Comparison of ENCODE assay signal across 20 mouse cellular contexts in the genomic region with DNA sequence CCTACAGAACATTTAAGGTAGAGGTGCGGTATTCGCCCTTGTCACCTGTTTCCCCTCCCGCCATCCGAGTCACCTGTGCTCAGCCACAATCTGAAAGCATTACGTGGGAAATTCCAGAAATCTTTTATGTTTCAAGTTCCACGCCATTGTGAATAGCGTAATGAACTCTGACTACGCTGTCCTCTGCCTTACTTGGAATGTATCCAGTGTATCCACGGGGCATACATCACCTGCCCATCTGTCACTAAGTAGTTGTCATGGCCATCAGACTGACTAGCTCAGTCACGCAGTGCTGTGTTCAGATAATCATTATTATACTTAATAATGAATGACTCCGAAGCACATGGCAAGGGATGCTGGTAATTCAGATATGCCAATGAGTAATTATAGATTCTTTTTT. TPM values are rescaled to one million over a fixed set of nuclear protein-coding genes. Genes with fewer than 3 reads are reported as not detected.
DNase-seq lines count a peak whose midpoint lies in the region; ATAC-seq and TF ChIP-seq lines count a peak whose summit lies in the region.
"Had no signal": no experiment of that assay in that cellular context is flagged by ENCODE, and none has a peak within 500 bp of the region (broad histone marks: within the 10 kb centered on the region; RNA-seq: fewer than 3 reads in every experiment).

No protein-coding gene starts in this region.

- no peak overlapping the region for H3K4me3 ChIP-seq in cerebellum, adult 2 months (replicated peaks; ENCODE audit: insufficient read depth, low read depth, low read length)
- H3K4me3 ChIP-seq in hindbrain, embryonic 16.5 days (ENCODE audit: low read length), result no peak overlapping the region
- no peak overlapping the region for H3K4me3 ChIP-seq in hindbrain, embryonic 14.5 days (replicated peaks; ENCODE audit: low read length)
- no peak overlapping the region for H3K4me3 ChIP-seq in neural tube, embryonic 14.5 days (ENCODE audit: low read depth, low read length)
- H3K4me3 ChIP-seq: embryonic facial prominence, embryonic 13.5 days; forebrain, embryonic 13.5 days; gastrocnemius, adult 2 months; heart, embryonic 10.5 days; heart, embryonic 15.5 days; kidney, embryonic 15.5 days had no signal

- H3K9me3 ChIP-seq in hindbrain, embryonic 16.5 days (ENCODE audit: control insufficient read depth, low read length), result no peaks in the 10 kb centered on the region
- H3K9me3 ChIP-seq in hindbrain, embryonic 14.5 days (ENCODE audit: control insufficient read depth, low read length), result no peaks in the 10 kb centered on the region
- no peaks in the 10 kb centered on the region for H3K9me3 ChIP-seq in neural tube, embryonic 14.5 days (ENCODE audit: control insufficient read depth, low read length)
- H3K9me3 ChIP-seq: embryonic facial prominence, embryonic 13.5 days; forebrain, embryonic 13.5 days; heart, embryonic 10.5 days; heart, embryonic 15.5 days; kidney, embryonic 15.5 days had no signal

- DNase-seq in cerebellum, adult 2 months, result peak; percentile 41 to 58
- DNase-seq in cerebellum, adult 9-11 months, result no peak
- peak; percentile 48 to 58 for DNase-seq in cerebellum, postnatal 25 days
- no peak for DNase-seq in cerebellum, adult 8-10 months
- no peak for DNase-seq in hindbrain, embryonic 14.5 days (ENCODE audit: low spot score)
- no peak for DNase-seq in neural tube, embryonic 10.5 days (ENCODE audit: extremely low spot score, low spot score)
- DNase-seq: adrenal gland, postnatal 10 days; gastrocnemius, adult 2 months; gastrocnemius, postnatal 36 days; heart, adult 18-20 months; heart, postnatal 14 days; kidney, adult 2 months had no signal

- no peak for TF ChIP-seq CTCF in cerebellum, adult 2 months (IDR thresholded peaks at IDR 0.05; ENCODE audit: borderline replicate concordance, insufficient read depth, low read depth, low read length)

- H3K27me3 ChIP-seq in cerebellum, adult 2 months (ENCODE audit: control insufficient read depth, insufficient read depth, low read length), result no peaks in the 10 kb centered on the region
- H3K27me3 ChIP-seq in hindbrain, embryonic 16.5 days (replicated peaks; ENCODE audit: control insufficient read depth, insufficient read depth, low read length), result no peaks in the 10 kb centered on the region
- no peaks in the 10 kb centered on the region for H3K27me3 ChIP-seq in hindbrain, embryonic 14.5 days (ENCODE audit: control insufficient read depth, insufficient read depth, low read length)
- H3K27me3 ChIP-seq in neural tube, embryonic 14.5 days (ENCODE audit: control insufficient read depth, insufficient read depth, low read length), result no peaks in the 10 kb centered on the region
- H3K27me3 ChIP-seq: embryonic facial prominence, embryonic 13.5 days; forebrain, embryonic 13.5 days; heart, embryonic 15.5 days; kidney, embryonic 15.5 days had no signal

- no peaks in the 10 kb centered on the region for H3K36me3 ChIP-seq in hindbrain, embryonic 16.5 days (ENCODE audit: control insufficient read depth, insufficient read depth, low read length)
- no peaks in the 10 kb centered on the region for H3K36me3 ChIP-seq in hindbrain, embryonic 14.5 days (replicated peaks; ENCODE audit: control insufficient read depth, insufficient read depth)
- no peaks in the 10 kb centered on the region for H3K36me3 ChIP-seq in neural tube, embryonic 14.5 days (ENCODE audit: control insufficient read depth, insufficient read depth, low read length)
- H3K36me3 ChIP-seq: embryonic facial prominence, embryonic 13.5 days; heart, embryonic 10.5 days; heart, embryonic 15.5 days; kidney, embryonic 15.5 days had no signal

- H3K9ac ChIP-seq in hindbrain, embryonic 16.5 days (ENCODE audit: low read depth, low read length), result no peak overlapping the region
- H3K9ac ChIP-seq in hindbrain, embryonic 14.5 days, result no peak overlapping the region
- no peak overlapping the region for H3K9ac ChIP-seq in neural tube, embryonic 14.5 days (replicated peaks; ENCODE audit: low read depth, low read length)
- H3K9ac ChIP-seq: embryonic facial prominence, embryonic 13.5 days; forebrain, embryonic 13.5 days; heart, embryonic 15.5 days; kidney, embryonic 15.5 days had no signal

- H3K4me1 ChIP-seq in cerebellum, adult 2 months (ENCODE audit: control insufficient read depth, insufficient read depth, low read length), result peaks cover 12% of the 10 kb centered on the region; the same call in 1 of the 2 replicates
- no peaks in the 10 kb centered on the region for H3K4me1 ChIP-seq in hindbrain, embryonic 16.5 days (ENCODE audit: control insufficient read depth, insufficient read depth, low read depth, low read length)
- H3K4me1 ChIP-seq in hindbrain, embryonic 14.5 days (replicated peaks; ENCODE audit: control insufficient read depth, insufficient read depth, low read length), result 0 out of 2 replicates have a peak, but pooled peaks cover 9% of the 10 kb centered on the region
- H3K4me1 ChIP-seq in neural tube, embryonic 14.5 days (ENCODE audit: control insufficient read depth, insufficient read depth, low read length), result no peaks in the 10 kb centered on the region
- H3K4me1 ChIP-seq: forebrain, embryonic 13.5 days; heart, embryonic 10.5 days; heart, embryonic 15.5 days had no signal

- no peak overlapping the region for H3K27ac ChIP-seq in cerebellum, adult 2 months (ENCODE audit: insufficient read depth, low read length)
- H3K27ac ChIP-seq in hindbrain, embryonic 16.5 days (ENCODE audit: low read depth, low read length), result no peak overlapping the region
- no peak overlapping the region for H3K27ac ChIP-seq in hindbrain, embryonic 14.5 days
- no peak overlapping the region for H3K27ac ChIP-seq in neural tube, embryonic 14.5 days (ENCODE audit: low read depth, low read length)
- H3K27ac ChIP-seq: embryonic facial prominence, embryonic 13.5 days; forebrain, embryonic 13.5 days; gastrocnemius, adult 2 months; heart, embryonic 10.5 days; heart, embryonic 15.5 days; kidney, embryonic 15.5 days had no signal

- WGBS in cerebellum, adult 2 months, result 43% methylated on average over 11 of the region's 11 CpGs
- WGBS in hindbrain, embryonic 16.5 days, result 69% methylated on average over 11 of the region's 11 CpGs
- WGBS in hindbrain, embryonic 14.5 days, result 64% methylated on average over 11 of the region's 11 CpGs
- WGBS in neural tube, embryonic 14.5 days, result 76% methylated on average over 11 of the region's 11 CpGs

- TF ChIP-seq POLR2A in cerebellum, adult 2 months (IDR thresholded peaks at IDR 0.05; ENCODE audit: borderline replicate concordance, insufficient read depth, low read length), result no peak

- peak; percentile 58 for ATAC-seq in hindbrain, embryonic 16.5 days
- no peak for ATAC-seq in hindbrain, embryonic 14.5 days (ENCODE audit: low FRiP score)
- ATAC-seq in neural tube, embryonic 14.5 days (ENCODE audit: low read depth), result peak; percentile 46; the same call in 1 of the 2 replicates
- ATAC-seq: forebrain, embryonic 13.5 days; intestine, embryonic 16.5 days had no signal

- H3K4me2 ChIP-seq in hindbrain, embryonic 16.5 days (ENCODE audit: low read length), result no peak overlapping the region
- H3K4me2 ChIP-seq in hindbrain, embryonic 14.5 days (replicated peaks), result no peak overlapping the region
- no peak overlapping the region for H3K4me2 ChIP-seq in neural tube, embryonic 14.5 days (ENCODE audit: low read depth, low read length)
- H3K4me2 ChIP-seq: embryonic facial prominence, embryonic 13.5 days; forebrain, embryonic 13.5 days; heart, embryonic 15.5 days; kidney, embryonic 15.5 days had no signal

RNA-seq across cellular contexts. Expression of gene Aox1, which starts 25.9 kb away (rescaled TPM):
- polyA plus RNA-seq in cerebellum, adult 2 months (2012; rRNA removed), result 5.1 and 6.4 TPM in 2 replicates
- 0.36 and 0.50 TPM in 2 replicates for polyA plus RNA-seq in hindbrain, embryonic 16.5 days (2015; fragmentation: Nextera tagmentation; extraction: Ambion mirVana)
- 0.21 and 0.31 TPM in 2 replicates for polyA plus RNA-seq in hindbrain, embryonic 14.5 days (2014; fragmentation: Nextera tagmentation; extraction: Ambion mirVana)
- 0.08 and 0.28 TPM in 2 replicates for polyA plus RNA-seq in neural tube, embryonic 14.5 days (2014; fragmentation: Nextera tagmentation; extraction: Ambion mirVana)

RNA-seq across cellular contexts. Expression of gene Kctd18, which starts 36.8 kb away (rescaled TPM):
- 21.5 and 21.6 TPM in 2 replicates for polyA plus RNA-seq in cerebellum, adult 2 months (2012; rRNA removed)
- 27.8 and 27.9 TPM in 2 replicates for polyA plus RNA-seq in hindbrain, embryonic 16.5 days (2015; fragmentation: Nextera tagmentation; extraction: Ambion mirVana)
- 24.8 and 27.3 TPM in 2 replicates for polyA plus RNA-seq in hindbrain, embryonic 14.5 days (2014; fragmentation: Nextera tagmentation; extraction: Ambion mirVana)
- 25.7 and 28.8 TPM in 2 replicates for polyA plus RNA-seq in neural tube, embryonic 14.5 days (2014; fragmentation: Nextera tagmentation; extraction: Ambion mirVana)

RNA-seq across cellular contexts. Expression of gene Aox3, which starts 57.3 kb away (rescaled TPM):
- polyA plus RNA-seq in cerebellum, adult 2 months (2012; rRNA removed), result 0.33 and 0.68 TPM in 2 replicates
- 0.37 and 0.38 TPM in 2 replicates for polyA plus RNA-seq in hindbrain, embryonic 16.5 days (2015; fragmentation: Nextera tagmentation; extraction: Ambion mirVana)
- 0.31 and 0.32 TPM in 2 replicates for polyA plus RNA-seq in hindbrain, embryonic 14.5 days (2014; fragmentation: Nextera tagmentation; extraction: Ambion mirVana)
- polyA plus RNA-seq in neural tube, embryonic 14.5 days (2014; fragmentation: Nextera tagmentation; extraction: Ambion mirVana), result 0.13 and 0.18 TPM in 2 replicates
- polyA plus RNA-seq: forebrain, embryonic 13.5 days; heart, embryonic 10.5 days had no signal

RNA-seq across cellular contexts. Expression of gene Sgo2a, which starts 59.8 kb away (rescaled TPM):
- 0.77 and 0.84 TPM in 2 replicates for polyA plus RNA-seq in cerebellum, adult 2 months (2012; rRNA removed)
- 3.4 and 3.7 TPM in 2 replicates for polyA plus RNA-seq in hindbrain, embryonic 16.5 days (2015; fragmentation: Nextera tagmentation; extraction: Ambion mirVana)
- polyA plus RNA-seq in hindbrain, embryonic 14.5 days (2014; fragmentation: Nextera tagmentation; extraction: Ambion mirVana), result 3.1 and 3.6 TPM in 2 replicates
- 1.9 and 2.4 TPM in 2 replicates for polyA plus RNA-seq in neural tube, embryonic 14.5 days (2014; fragmentation: Nextera tagmentation; extraction: Ambion mirVana)

Comparison
In these comparisons a context has a peak if more than half of its experiments do, and no peak if none do; other contexts are left out.
1. DNase-seq: peak in cerebellum, adult 2 months (2 of 2) and cerebellum, postnatal 25 days (2 of 2); none in cerebellum, adult 9-11 months (single experiment), cerebellum, adult 8-10 months (single experiment), hindbrain, embryonic 14.5 days (single experiment) and neural tube, embryonic 10.5 days (single experiment).